Mouse (Mus musculus) fat pad, adult 2 months (tissue): Measurements from ENCODE around the gene Alg12.
"Not testable (repeated sequence)": the region's sequence is repeated elsewhere in the genome, so short reads cannot be mapped to it uniquely, and the experiment has no call there.

Experiments used
- DNase-seq: peaks from one replicate; pipeline ENCODE4 v3.0.0-alpha.2; 2011; ENCODE audit warnings: low read depth, low spot score; ENCODE audit errors: extremely low read depth

The Alg12 gene

GRCm38 (mm10) chr15:88831482-88831881 lies 12.4 kb upstream of the Alg12 start:
- DNase-seq: no peak

DNA sequence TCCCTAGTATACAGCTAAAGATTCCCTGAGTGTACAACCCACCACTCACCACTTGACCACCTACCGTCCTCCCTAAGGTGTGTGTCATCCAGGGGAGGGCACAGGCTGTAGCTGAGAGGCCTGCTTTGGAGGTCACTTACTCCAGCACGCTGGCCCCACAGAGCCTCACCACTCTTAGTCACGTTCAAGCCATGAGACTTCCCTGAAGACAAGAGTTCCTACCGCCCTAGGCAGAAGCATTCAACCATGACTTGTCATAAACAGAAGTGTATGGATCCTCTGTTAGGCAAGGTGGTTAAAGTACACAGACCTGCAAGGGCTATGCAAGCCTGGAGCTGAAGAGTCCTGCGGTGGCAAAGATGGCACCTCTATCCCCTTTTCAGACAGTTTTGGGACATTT lies 11.6 kb upstream of the Alg12 start:
- DNase-seq: no peak

DNA sequence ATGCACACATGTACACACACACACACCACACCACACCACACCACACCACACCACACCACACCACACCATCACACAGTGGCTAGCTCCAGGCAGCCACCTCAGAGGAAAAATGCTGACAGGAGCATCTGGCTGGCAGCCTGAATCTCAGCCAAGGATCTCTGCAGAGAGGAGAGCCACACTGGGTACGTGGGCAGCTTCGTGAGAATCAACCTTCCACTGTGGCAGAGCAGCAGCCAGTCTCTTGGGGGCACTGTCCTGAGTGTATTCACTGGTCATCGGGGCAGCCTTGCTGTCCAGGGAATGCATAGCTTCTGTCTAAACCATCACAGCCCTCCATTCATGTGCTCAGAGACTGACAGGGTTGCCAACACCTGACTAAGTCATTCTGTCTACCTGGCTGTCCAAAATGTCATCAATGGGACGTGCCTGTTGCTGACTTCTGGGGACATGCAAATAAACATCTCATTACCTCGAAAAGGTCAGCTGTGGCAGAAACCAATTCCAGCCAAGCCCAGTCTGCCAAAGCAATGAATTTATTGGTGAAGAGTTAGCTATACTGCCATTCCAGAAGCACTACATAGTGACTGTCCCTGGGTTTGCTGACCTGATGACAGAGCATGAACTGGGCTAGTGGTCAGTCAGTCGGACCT lies 10.8 kb upstream of the Alg12 start:
- DNase-seq: no peak

GRCm38 (mm10) chr15:88828800-88829705 lies 9.9 kb upstream of the Alg12 start:
- DNase-seq: no peak

GRCm38 (mm10) chr15:88827991-88828799 lies 9.1 kb upstream of the Alg12 start:
- no peak for DNase-seq

GRCm38 (mm10) chr15:88827466-88827865 lies 8.3 kb upstream of the Alg12 start:
- no peak for DNase-seq

DNA sequence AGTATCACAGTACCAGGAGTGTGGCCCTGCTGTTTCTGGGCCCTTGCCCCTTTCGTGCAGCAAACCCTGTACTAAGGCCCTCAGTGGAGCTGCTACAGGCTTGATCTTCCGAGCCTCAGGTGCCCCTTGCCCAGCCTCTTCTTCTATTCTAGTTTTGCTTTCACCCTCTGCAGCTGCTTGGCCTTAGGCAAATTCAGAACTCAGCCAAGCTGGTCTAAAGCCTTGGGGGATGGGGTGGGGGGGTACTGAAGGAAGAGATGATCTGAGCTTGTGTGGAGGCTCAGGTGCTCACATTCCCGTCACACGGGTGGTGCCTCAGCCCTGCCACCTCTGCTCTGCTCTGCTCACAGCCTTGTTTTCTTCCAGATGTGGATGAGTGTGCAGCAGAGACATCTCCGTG lies 4.3 kb upstream of the Alg12 start:
- no peak for DNase-seq

GRCm38 (mm10) chr15:88822513-88822912 lies 3.4 kb upstream of the Alg12 start:
- no peak for DNase-seq

DNA sequence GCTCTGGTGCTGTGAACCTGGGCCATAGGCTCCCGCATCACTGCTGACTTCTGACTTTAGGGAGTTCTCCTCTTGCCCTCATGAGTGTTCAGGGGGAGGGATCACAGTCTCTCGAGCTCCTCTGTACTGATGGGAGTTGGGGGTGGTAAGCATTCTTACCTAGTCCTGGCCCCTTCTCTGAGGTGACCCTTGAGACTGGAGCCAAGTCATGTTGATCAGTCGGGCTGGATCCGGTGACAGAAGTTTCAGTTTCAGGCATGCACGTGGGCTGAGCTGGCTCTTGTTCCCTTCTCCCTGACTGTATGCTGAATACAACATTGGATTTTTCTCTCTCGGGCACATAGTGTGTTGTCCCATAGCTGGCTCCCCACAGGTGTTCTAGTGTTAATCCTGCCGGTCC lies 2.3 kb upstream of the Alg12 start:
- no peak for DNase-seq

- no peak for DNase-seq
Observed at GRCm38 (mm10) chr15:88819906-88820303, 787 bp upstream of the Alg12 start.

- no peak for DNase-seq
Observed at GRCm38 (mm10) chr15:88815196-88815700, 3.9 kb downstream of the Alg12 start.

DNA sequence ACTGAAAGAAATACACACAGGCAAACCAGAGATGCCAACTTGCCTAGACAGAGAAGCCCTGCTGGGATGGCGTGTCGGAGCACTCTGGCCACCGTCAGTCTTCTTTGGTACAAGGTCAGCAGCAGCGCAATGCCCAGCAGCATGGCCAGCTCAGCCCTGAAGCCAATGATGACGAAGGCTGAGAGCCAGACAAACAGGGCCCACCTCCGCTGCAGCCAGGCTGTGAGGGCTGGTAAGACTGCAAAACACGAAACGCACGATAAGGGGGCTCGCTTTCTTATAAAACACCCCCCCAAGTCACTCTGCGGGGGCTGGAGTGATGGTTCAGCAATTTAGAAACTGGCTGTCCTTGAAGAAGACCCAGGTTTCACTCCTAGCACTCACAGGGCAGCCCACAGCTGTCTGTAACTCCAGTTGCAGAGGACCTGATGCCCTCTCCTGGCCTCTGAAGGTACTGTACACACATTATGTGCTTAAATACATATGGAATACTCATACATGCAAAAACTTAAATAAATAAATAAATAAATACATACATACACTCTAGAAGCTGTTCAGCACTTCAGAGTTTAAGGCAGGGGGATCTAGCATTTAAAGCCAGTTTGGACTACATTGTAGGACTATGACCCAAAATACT lies 4.6 kb downstream of the Alg12 start:
- DNase-seq: no peak

DNA sequence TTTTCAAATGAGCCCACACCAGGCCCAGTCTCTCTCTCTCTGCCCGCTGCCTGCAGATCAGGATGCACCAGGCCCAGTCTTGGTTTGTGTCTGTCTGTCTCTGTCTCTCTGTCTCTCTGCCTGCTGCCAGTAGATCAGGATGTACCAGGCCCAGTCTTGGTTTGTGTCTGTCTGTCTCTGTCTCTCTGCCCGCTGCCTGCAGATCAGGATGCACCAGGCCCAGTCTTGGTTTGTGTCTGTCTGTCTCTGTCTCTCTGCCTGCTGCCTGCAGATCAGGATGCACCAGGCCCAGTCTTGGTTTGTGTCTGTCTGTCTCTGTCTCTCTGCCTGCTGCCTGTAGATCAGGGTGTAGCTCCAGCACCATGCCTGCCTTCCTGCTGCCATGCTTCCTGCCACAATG lies 5.2 kb downstream of the Alg12 start:
- DNase-seq: not testable (repeated sequence)

- DNase-seq: no peak
Observed at GRCm38 (mm10) chr15:88813262-88813661, 5.9 kb downstream of the Alg12 start.

GRCm38 (mm10) chr15:88810369-88810768 lies 8.7 kb downstream of the Alg12 start:
- DNase-seq: no peak

- no peak for DNase-seq
Observed at GRCm38 (mm10) chr15:88808121-88808520, 11.0 kb downstream of the Alg12 start.

DNA sequence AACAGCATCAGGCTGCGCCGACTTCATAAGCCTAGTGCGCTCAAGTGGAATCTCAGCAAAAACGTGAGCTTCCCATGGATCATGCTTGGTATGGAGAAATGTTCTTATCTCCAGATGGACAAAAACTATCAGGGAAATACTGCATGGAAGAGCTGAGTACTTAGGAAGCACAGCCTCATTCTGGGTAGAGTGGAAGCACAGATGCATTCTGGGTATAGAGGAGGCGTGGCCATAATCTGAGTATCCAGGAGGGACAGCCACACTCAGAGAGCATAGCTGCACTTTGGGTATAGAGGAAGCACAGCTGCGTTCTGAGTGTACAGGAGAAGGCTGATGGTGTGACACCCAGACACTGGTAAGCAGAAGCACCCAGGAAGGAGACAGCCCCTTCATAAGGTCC lies 16.8 kb downstream of the Alg12 start:
- DNase-seq: no peak

DNA sequence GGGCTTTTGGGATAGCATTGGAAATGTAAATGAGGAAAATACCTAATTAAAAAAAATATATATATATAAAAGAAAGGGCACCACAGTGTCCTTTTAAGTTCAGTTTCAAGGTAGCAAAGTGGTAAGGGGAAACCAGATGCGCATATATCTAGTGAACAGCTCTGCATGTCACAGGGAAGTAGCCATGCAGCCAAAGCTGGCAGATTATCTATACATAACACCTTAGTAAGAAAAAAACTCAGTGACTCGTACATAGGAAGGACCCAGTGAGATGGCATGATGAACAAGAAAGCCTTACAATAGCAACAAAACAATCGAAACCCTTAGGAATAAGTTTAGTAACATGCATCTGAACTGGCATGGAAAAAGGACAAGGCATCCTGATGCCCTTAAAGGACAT lies 17.2 kb downstream of the Alg12 start:
- DNase-seq: no peak

GRCm38 (mm10) chr15:88800921-88801354 lies 18.2 kb downstream of the Alg12 start:
- no peak for DNase-seq

- no peak for DNase-seq
Observed at GRCm38 (mm10) chr15:88799950-88800371, 19.2 kb downstream of the Alg12 start.

DNA sequence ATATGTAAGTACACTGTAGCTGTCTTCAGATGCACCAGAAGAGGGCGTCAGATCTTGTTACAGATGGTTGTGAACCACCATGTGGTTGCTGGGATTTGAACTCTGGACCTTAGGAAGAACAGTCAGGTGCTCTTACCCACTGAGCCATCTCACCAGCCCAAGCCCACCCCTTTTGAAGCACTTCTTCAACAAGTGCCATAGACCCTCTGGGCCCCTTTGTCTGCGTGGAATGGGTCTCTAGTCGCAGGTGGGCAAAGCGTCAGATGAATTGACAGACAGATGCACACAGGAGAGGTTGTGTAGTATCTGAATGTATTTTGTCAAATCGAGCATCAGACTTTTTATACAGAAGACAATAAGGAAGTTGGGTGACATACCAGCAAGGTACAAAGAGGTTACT lies 24.4 kb downstream of the Alg12 start:
- not testable (repeated sequence) for DNase-seq
